ENCODE assay signal across 7 mouse cellular contexts in the genomic region with DNA sequence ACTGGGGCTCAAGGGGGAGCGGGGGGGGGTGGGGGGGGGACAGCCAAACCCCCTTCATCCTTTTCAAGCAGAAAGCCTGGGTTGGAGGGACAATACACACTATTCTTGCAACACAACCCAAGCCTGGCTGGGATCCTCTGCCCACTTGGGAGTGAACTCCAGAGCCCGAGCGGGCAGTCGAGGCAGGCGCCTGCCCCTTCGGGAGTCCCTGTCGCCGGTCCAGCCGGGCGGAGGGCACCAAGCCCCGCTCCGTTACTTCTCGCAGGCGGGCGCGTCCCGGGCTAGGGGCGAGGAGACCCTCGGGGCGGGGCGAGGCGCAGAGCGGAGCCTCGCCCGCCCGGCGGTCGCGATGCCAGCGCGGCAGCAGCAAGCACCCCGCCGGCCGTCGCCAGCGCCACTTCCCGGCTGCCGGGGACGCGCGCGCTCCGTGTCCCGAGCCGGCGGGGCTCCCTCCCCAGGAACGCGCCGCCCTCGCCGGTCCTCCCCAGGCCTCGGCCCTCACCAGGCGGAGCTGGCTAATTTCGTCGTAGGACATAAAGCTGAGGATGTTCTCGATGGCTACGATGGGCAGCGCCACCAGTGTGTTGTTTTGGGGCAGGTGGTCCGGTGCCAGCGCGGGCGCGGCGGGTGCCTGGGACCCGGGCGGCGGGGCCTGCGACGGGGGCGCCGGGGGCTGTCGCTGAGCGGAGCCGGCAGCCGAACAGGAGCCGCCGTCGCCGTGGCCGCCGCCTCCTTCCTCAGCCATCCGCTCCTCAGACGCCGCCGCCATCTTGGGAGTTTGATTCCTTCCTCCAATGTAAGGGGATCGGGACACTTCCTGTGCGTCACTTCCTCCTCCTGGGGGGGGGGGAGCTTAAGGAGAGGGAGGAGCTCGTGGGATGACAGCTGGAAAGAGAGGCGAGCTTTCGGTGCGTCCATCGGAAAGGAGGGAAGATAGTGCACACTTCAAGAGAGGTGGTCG. TPM values are rescaled to one million over a fixed set of nuclear protein-coding genes. Genes with fewer than 3 reads are reported as not detected.
DNase-seq lines count a peak whose midpoint lies in the region; ATAC-seq lines count a peak whose summit lies in the region.

Gene Fbxo28 (minus strand): TSS at position 809 of the 961 bp plus-strand sequence.

- H3K27me3 ChIP-seq in embryonic facial prominence, embryonic 10.5 days (replicated peaks; ENCODE audit: low read depth, poor library complexity, severe bottlenecking), result no peaks in the 10 kb centered on the region
- H3K27me3 ChIP-seq in limb, embryonic 10.5 days (ENCODE audit: low read depth, poor library complexity, severe bottlenecking), result no peaks in the 10 kb centered on the region
- no peaks in the 10 kb centered on the region for H3K27me3 ChIP-seq in midbrain, embryonic 13.5 days

- no peaks in the 10 kb centered on the region for H3K9me3 ChIP-seq in embryonic facial prominence, embryonic 10.5 days
- H3K9me3 ChIP-seq in limb, embryonic 10.5 days (replicated peaks), result no peaks in the 10 kb centered on the region
- no peaks in the 10 kb centered on the region for H3K9me3 ChIP-seq in midbrain, embryonic 13.5 days

- peak within 1 kb of the TSS; percentile 97 for H3K27ac ChIP-seq in embryonic facial prominence, embryonic 10.5 days (replicated peaks)
- H3K27ac ChIP-seq in limb, embryonic 10.5 days, result peak within 1 kb of the TSS; percentile 96
- H3K27ac ChIP-seq in midbrain, embryonic 13.5 days, result peak within 1 kb of the TSS; percentile 89

- peak; percentile 95 for ATAC-seq in granulocyte monocyte progenitor cell, adult 5-6 weeks (replicated peaks; ENCODE audit: poor library complexity, severe bottlenecking)
- peak; percentile 97 for ATAC-seq in midbrain, embryonic 13.5 days

- H3K9ac ChIP-seq in midbrain, embryonic 13.5 days (replicated peaks), result peak within 1 kb of the TSS; percentile 98

- H3K4me1 ChIP-seq in embryonic facial prominence, embryonic 10.5 days, result peaks cover 31% of the 10 kb centered on the region
- peaks cover 19% of the 10 kb centered on the region for H3K4me1 ChIP-seq in limb, embryonic 10.5 days
- H3K4me1 ChIP-seq in midbrain, embryonic 13.5 days (replicated peaks), result peaks cover 38% of the 10 kb centered on the region

- WGBS in embryonic facial prominence, embryonic 10.5 days, result under 1% methylated on average over 93 of the region's 93 CpGs
- WGBS in limb, embryonic 10.5 days, result under 1% methylated on average over 93 of the region's 93 CpGs
- WGBS in midbrain, embryonic 13.5 days, result under 1% methylated on average over 93 of the region's 93 CpGs

- peak within 1 kb of the TSS; percentile 100 for H3K4me3 ChIP-seq in embryonic facial prominence, embryonic 10.5 days
- H3K4me3 ChIP-seq in limb, embryonic 10.5 days, result peak within 1 kb of the TSS; percentile 84
- peak within 1 kb of the TSS; percentile 77 for H3K4me3 ChIP-seq in midbrain, embryonic 13.5 days (replicated peaks)

- peak within 1 kb of the TSS; percentile 76 for H3K4me2 ChIP-seq in midbrain, embryonic 13.5 days (replicated peaks)

- DNase-seq in adrenal gland, postnatal 10 days, result peak; percentile 92
- peak; percentile 96 for DNase-seq in embryonic facial prominence, embryonic 10.5 days (ENCODE audit: low spot score)
- peak; percentile 77 for DNase-seq in kidney, adult 11 months
- DNase-seq in limb, embryonic 10.5 days (ENCODE audit: low spot score), result peak; percentile 97
- peak; percentile 74 for DNase-seq in spleen, adult 12 weeks (ENCODE audit: low spot score)

- peaks cover 8% of the 10 kb centered on the region for H3K36me3 ChIP-seq in embryonic facial prominence, embryonic 10.5 days (replicated peaks)
- peaks cover 10% of the 10 kb centered on the region for H3K36me3 ChIP-seq in limb, embryonic 10.5 days
- no peaks in the 10 kb centered on the region for H3K36me3 ChIP-seq in midbrain, embryonic 13.5 days

RNA-seq across cellular contexts. Expression of gene Fbxo28, which starts in this region (rescaled TPM):
- 10 to 100 TPM; 28.9 to 33.9 TPM for total RNA-seq in adrenal gland, postnatal 10 days (2021)
- 21.3 and 21.4 TPM in 2 replicates for polyA plus RNA-seq in embryonic facial prominence, embryonic 10.5 days (2016; fragmentation: Nextera tagmentation; extraction: Ambion mirVana)
- total RNA-seq in granulocyte monocyte progenitor cell, adult 5-6 weeks (2014; fragmentation: Nextera tagmentation), result 12.2 and 14.3 TPM in 2 replicates
- total RNA-seq in granulocyte monocyte progenitor cell, adult 5-6 weeks (2017), result 12.1 and 22.2 TPM in 2 replicates
- polyA plus RNA-seq in limb, embryonic 10.5 days (2016; fragmentation: Nextera tagmentation; extraction: Ambion mirVana), result 20.3 and 20.9 TPM in 2 replicates
- 27.3 and 29.8 TPM in 2 replicates for polyA plus RNA-seq in midbrain, embryonic 13.5 days (2015; fragmentation: Nextera tagmentation; extraction: Ambion mirVana)

Comparison
In these comparisons a context has a peak if more than half of its experiments do, and no peak if none do; other contexts are left out.
1. Peak in every context shown above with its lines: DNase-seq, ATAC-seq, H3K4me3 ChIP-seq and H3K27ac ChIP-seq.